Mouse (Mus musculus): ENCODE results near the gene Spz1. TPM values are rescaled to one million over a fixed set of nuclear protein-coding genes. Genes with fewer than 3 reads are reported as not detected.
A peak's percentile ranks its signal among the peaks of the same experiment; 100 is the strongest.
"Not testable (repeated sequence)": the region's sequence is repeated elsewhere in the genome, so short reads cannot be mapped to it uniquely, and the experiment has no call there.

The Spz1 gene
- polyA plus RNA-seq, 1 experiment from 2014 or later: not detected

DNA sequence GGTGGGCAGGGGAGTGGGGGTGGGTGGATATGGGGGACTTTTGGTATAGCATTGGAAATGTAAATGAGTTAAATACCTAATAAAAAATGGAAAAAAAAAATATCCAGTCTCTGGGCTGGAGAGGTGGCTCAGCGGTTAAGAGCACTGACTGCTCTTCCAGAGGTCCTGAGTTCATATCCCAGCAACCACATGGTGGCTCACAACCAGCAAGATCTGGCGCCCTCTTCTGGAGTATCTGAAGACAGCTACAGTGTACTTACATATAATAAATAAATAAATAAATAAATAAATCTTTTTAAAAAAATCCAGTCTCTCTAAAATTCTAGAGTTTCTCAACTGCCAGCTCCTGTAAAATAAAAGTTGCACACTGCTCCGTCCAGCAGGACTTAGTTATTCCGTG is 29.3 kb upstream of the Spz1 start:
- H3K36me3 ChIP-seq (ENCODE audit: control insufficient read depth, insufficient read depth, low read length); ATAC-seq (ENCODE audit: low FRiP score); H3K4me2 ChIP-seq; H3K4me3 ChIP-seq (ENCODE audit: low read depth, low read length); H3K9me3 ChIP-seq (ENCODE audit: control insufficient read depth, low read length); H3K27me3 ChIP-seq (ENCODE audit: control insufficient read depth, insufficient read depth, low read length); H3K4me1 ChIP-seq (ENCODE audit: control insufficient read depth, insufficient read depth, low read length); H3K9ac ChIP-seq (ENCODE audit: low read length); H3K27ac ChIP-seq (ENCODE audit: low read depth, low read length): not testable (repeated sequence)
- peak; percentile 8 for DNase-seq (ENCODE audit: low spot score, missing footprints)
- WGBS: 73% methylated on average over 4 of the region's 4 CpGs

DNA sequence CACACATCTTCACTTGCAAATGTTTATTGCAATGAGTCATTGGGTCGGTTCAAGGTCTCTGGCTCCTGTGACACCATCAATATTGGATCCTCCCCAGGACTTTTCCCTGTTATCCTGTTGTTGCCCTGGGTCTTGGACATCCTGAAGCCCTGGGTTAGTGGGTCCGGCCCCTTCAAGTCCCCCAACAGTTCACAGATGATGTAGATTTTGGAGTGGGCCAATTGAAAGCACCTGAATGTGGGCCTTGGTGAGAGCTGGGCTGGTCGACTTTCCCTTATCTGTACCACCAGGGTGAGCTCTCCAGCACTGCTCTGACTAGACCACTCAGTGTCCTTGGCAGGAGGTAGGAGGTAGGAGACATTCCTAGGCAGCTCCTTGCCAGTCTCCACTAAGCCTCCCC is 19.5 kb upstream of the Spz1 start:
- H3K27me3 ChIP-seq (ENCODE audit: control insufficient read depth, insufficient read depth, low read length): no peaks in the 10 kb centered on the region
- no peak overlapping the region for H3K4me2 ChIP-seq
- no peaks in the 10 kb centered on the region for H3K36me3 ChIP-seq (ENCODE audit: control insufficient read depth, insufficient read depth, low read length)
- 77% methylated on average over 3 of the region's 3 CpGs for WGBS
- H3K9ac ChIP-seq (ENCODE audit: low read length): no peak overlapping the region
- H3K4me1 ChIP-seq (ENCODE audit: control insufficient read depth, insufficient read depth, low read length): peaks cover 25% of the 10 kb centered on the region
- H3K4me3 ChIP-seq (ENCODE audit: low read depth, low read length): no peak overlapping the region
- H3K27ac ChIP-seq (ENCODE audit: low read depth, low read length): no peak overlapping the region
- ATAC-seq (ENCODE audit: low FRiP score) (0 out of 2 replicates have a peak, but pooled peaks have one; percentile 14), DNase-seq (ENCODE audit: low spot score, missing footprints) (peak; percentile 82)
- H3K9me3 ChIP-seq (ENCODE audit: control insufficient read depth, low read length): no peaks in the 10 kb centered on the region

DNA sequence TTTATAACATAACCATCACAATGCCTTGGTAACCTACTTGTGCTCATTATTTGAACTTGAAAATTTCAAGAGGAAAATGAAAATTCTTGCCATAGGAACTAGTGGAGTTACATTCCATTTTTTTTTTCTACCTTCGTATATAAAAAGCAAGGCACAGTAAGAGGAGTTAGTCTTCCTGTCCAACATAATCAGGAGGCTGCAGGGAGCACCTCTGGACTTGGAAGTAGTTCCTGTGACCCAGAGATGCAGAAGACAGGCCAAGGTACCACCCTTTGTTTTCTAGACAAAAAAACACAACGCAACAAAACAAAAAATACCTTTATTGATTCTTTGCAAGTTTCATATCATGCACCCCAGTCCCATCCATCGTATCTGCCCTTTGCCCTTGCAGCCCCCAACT is 18.9 kb upstream of the Spz1 start:
- Histone ChIP-seq H3K9me3 (ENCODE audit: control insufficient read depth, low read length) (no peaks in the 10 kb centered on the region), H3K4me3 (ENCODE audit: low read depth, low read length) (no peak overlapping the region), H3K9ac (ENCODE audit: low read length) (no peak overlapping the region), H3K36me3 (ENCODE audit: control insufficient read depth, insufficient read depth, low read length) (no peaks in the 10 kb centered on the region), H3K4me1 (ENCODE audit: control insufficient read depth, insufficient read depth, low read length) (peaks cover 25% of the 10 kb centered on the region), H3K4me2 (no peak overlapping the region), H3K27ac (ENCODE audit: low read depth, low read length) (no peak overlapping the region), H3K27me3 (ENCODE audit: control insufficient read depth, insufficient read depth, low read length) (no peaks in the 10 kb centered on the region)
- 78% methylated on average over 3 of the region's 3 CpGs for WGBS
- ATAC-seq (ENCODE audit: low FRiP score) (no peak), DNase-seq (ENCODE audit: low spot score, missing footprints) (peak; percentile 61)

DNA sequence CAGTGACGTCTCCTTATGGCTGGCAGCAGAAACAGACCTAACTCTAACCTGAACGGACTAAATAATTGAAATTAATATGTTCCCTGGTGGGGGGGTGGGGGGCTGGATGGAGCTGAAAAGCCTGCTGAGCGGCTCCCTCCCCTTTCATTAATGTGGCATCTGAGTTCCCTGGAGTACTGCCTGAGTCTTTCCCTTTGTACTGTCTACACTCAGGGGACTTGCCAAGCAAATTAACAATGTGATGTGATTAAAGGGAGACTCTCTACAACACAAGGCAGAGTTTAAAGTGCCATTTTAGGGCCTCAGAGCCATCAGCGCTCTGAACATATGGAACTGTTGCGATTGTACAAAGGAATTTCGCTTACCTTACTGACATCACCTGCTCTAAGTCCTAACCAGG is 18.5 kb upstream of the Spz1 start:
- peak; percentile 47 for ATAC-seq (ENCODE audit: low FRiP score)
- no peaks in the 10 kb centered on the region for H3K36me3 ChIP-seq (ENCODE audit: control insufficient read depth, insufficient read depth, low read length)
- H3K4me1 ChIP-seq (ENCODE audit: control insufficient read depth, insufficient read depth, low read length): peaks cover 25% of the 10 kb centered on the region
- H3K9me3 ChIP-seq (ENCODE audit: control insufficient read depth, low read length): no peaks in the 10 kb centered on the region
- H3K4me3 ChIP-seq (ENCODE audit: low read depth, low read length): no peak overlapping the region
- peak; percentile 86 for DNase-seq (ENCODE audit: low spot score, missing footprints)
- H3K27ac ChIP-seq (ENCODE audit: low read depth, low read length): peak overlapping the region; percentile 25; the same call in 1 of the 2 replicates
- peak overlapping the region; percentile 12; the same call in 1 of the 2 replicates for H3K9ac ChIP-seq (ENCODE audit: low read length)
- no peak overlapping the region for H3K4me2 ChIP-seq
- H3K27me3 ChIP-seq (ENCODE audit: control insufficient read depth, insufficient read depth, low read length): no peaks in the 10 kb centered on the region
- 31% methylated on average over 6 of the region's 6 CpGs for WGBS

DNA sequence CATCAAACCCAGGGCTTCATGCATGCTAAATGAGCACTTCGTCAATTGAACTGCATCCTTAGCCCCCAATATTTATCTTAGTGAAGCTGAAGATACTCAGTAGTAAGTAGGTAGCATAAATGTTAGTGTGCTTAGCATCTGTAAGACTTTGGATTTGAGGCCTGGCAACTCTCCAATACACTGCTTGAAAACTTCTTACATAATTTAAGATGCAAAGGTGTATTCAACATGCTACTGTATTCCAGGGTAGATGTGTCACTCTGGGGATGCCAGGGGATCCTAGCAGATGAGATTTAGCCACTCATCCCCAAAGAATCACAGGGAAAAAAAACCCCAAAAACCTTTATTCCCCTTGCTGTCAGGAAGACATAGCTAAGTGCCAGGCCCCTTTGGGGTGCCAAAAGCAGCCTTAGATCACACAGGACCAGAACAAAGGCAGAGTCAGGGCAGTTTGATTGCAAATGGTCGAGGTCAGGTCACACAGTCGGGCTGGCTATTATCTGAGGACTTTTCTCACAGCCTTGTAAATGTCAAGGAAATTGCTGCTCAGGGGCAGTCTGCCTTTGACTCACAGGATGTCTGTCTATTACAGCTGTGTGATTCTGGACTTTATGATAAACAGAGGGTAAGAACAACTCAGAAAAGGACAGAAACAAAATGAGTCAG is 17.9 kb upstream of the Spz1 start:
- no peaks in the 10 kb centered on the region for H3K36me3 ChIP-seq (ENCODE audit: control insufficient read depth, insufficient read depth, low read length)
- no peak overlapping the region for H3K4me3 ChIP-seq (ENCODE audit: low read depth, low read length)
- H3K4me1 ChIP-seq (ENCODE audit: control insufficient read depth, insufficient read depth, low read length): peaks cover 25% of the 10 kb centered on the region
- DNase-seq (ENCODE audit: low spot score, missing footprints) (peak; percentile 89), ATAC-seq (ENCODE audit: low FRiP score) (peak; percentile 36)
- 15% methylated on average over 3 of the region's 3 CpGs for WGBS
- no peaks in the 10 kb centered on the region for H3K27me3 ChIP-seq (ENCODE audit: control insufficient read depth, insufficient read depth, low read length)
- no peak overlapping the region for H3K4me2 ChIP-seq
- peak overlapping the region; percentile 12; the same call in 1 of the 2 replicates for H3K9ac ChIP-seq (ENCODE audit: low read length)
- peak overlapping the region; percentile 44; the same call in 1 of the 2 replicates for H3K27ac ChIP-seq (ENCODE audit: low read depth, low read length)
- no peaks in the 10 kb centered on the region for H3K9me3 ChIP-seq (ENCODE audit: control insufficient read depth, low read length)

DNA sequence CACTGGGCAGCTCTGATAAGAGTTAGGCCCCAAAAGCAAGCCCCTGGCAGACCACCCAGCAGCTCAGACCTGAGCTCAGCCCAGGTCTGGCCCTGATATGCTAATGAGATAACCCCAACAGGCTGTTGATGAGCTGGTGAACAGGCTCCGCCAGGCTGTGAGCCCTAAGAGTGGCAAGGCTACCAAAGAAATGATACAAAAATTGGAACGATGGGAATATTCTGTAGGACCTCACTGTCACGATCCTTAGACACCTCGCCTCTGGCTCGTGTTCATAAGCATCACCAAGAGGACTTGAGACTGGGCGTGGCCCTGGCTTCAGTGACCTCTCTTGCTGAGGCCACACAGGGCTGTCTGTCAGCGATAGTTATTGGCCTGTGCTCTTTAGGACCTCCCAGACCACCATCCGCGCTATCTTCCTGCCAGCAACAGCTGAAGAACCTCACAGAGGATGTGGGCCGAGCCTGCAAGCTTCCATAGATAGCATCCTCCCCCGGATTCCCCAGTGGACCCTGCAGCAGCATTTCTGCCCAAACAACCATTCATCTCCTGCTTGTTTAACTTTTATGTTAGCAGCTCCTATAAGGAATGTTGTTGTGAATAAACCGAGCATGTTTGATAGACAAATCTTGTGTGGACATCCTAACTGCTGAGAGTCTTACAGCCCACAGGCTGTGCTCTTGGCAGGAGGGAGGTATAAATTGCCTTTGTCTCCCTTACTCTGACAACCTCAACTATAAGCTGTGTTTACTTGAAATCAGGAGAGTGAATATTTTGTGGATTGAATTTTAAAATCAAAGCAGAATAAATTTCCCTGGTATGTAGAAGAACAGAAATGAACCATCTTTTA is 17.0 kb upstream of the Spz1 start:
- DNase-seq (ENCODE audit: low spot score, missing footprints) (peak; percentile 89), ATAC-seq (ENCODE audit: low FRiP score) (peak; percentile 75)
- H3K4me1 ChIP-seq (ENCODE audit: control insufficient read depth, insufficient read depth, low read length): peaks cover 25% of the 10 kb centered on the region
- H3K27me3 ChIP-seq (ENCODE audit: control insufficient read depth, insufficient read depth, low read length): no peaks in the 10 kb centered on the region
- no peak overlapping the region for H3K4me3 ChIP-seq (ENCODE audit: low read depth, low read length)
- WGBS: 20% methylated on average over 12 of the region's 12 CpGs
- H3K9ac ChIP-seq (ENCODE audit: low read length): 0 out of 2 replicates have a peak overlapping the region, but pooled peaks have one; percentile 33
- H3K4me2 ChIP-seq: no peak overlapping the region
- H3K27ac ChIP-seq (ENCODE audit: low read depth, low read length): peak overlapping the region; percentile 54
- no peaks in the 10 kb centered on the region for H3K36me3 ChIP-seq (ENCODE audit: control insufficient read depth, insufficient read depth, low read length)
- no peaks in the 10 kb centered on the region for H3K9me3 ChIP-seq (ENCODE audit: control insufficient read depth, low read length)

DNA sequence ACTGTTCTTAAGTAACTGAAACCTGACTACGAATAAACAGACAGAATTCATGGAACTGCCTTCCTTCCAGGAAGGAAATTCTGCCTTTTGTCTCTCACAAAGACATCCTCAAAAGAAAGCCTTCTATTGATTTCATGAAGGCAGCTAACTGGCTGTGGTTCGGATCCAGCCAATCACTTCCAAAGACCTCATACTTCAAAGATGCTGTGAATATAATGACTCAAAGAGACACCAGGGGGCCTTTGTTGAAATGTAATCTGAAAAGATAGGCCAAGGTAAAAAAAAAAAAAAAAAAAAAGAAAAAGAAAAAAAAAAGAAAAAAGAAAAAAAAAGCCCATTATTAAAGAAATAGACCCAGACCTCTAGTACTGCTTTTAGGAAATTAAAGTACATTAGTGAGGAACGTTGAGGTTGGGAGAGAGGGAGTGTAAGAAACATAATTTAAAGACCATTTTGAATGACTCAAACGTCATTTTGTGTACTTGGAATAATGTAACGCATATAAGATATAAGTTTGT is 16.4 kb upstream of the Spz1 start:
- Histone ChIP-seq H3K4me3 (ENCODE audit: low read depth, low read length) (no peak overlapping the region), H3K4me1 (ENCODE audit: control insufficient read depth, insufficient read depth, low read length) (peaks cover 25% of the 10 kb centered on the region), H3K27me3 (ENCODE audit: control insufficient read depth, insufficient read depth, low read length) (no peaks in the 10 kb centered on the region), H3K9me3 (ENCODE audit: control insufficient read depth, low read length) (no peaks in the 10 kb centered on the region), H3K27ac (ENCODE audit: low read depth, low read length) (no peak overlapping the region), H3K4me2 (no peak overlapping the region), H3K9ac (ENCODE audit: low read length) (no peak overlapping the region), H3K36me3 (ENCODE audit: control insufficient read depth, insufficient read depth, low read length) (no peaks in the 10 kb centered on the region)
- 30% methylated on average over 5 of the region's 5 CpGs for WGBS
- DNase-seq (ENCODE audit: low spot score, missing footprints) (peak; percentile 81), ATAC-seq (ENCODE audit: low FRiP score) (no peak)

DNA sequence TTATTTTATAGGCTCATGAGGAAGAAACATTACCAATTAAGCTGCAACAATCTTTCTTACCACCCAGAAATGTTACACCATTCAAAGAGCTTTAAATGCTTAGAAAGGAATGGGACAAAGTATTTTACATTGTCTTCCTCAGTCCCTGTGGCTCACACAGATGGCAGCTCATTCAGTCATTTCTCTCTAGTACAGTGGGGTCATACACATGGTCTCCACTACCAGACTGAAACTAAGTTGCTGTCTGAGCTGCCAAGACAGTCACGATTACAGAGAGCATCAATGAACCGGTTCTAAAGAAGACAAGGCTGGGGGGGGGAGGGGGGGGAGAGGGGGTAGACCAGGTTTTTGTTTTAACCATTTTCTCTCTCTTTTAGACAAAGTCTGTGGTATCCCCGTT is 15.3 kb upstream of the Spz1 start:
- no peaks in the 10 kb centered on the region for H3K9me3 ChIP-seq (ENCODE audit: control insufficient read depth, low read length)
- 65% methylated on average over 3 of the region's 3 CpGs for WGBS
- H3K27me3 ChIP-seq (ENCODE audit: control insufficient read depth, insufficient read depth, low read length): no peaks in the 10 kb centered on the region
- H3K9ac ChIP-seq (ENCODE audit: low read length): no peak overlapping the region
- H3K4me2 ChIP-seq: no peak overlapping the region
- no peak overlapping the region for H3K4me3 ChIP-seq (ENCODE audit: low read depth, low read length)
- DNase-seq (ENCODE audit: low spot score, missing footprints) (peak; percentile 39), ATAC-seq (ENCODE audit: low FRiP score) (no peak)
- peaks cover 25% of the 10 kb centered on the region for H3K4me1 ChIP-seq (ENCODE audit: control insufficient read depth, insufficient read depth, low read length)
- H3K36me3 ChIP-seq (ENCODE audit: control insufficient read depth, insufficient read depth, low read length): no peaks in the 10 kb centered on the region
- no peak overlapping the region for H3K27ac ChIP-seq (ENCODE audit: low read depth, low read length)

DNA sequence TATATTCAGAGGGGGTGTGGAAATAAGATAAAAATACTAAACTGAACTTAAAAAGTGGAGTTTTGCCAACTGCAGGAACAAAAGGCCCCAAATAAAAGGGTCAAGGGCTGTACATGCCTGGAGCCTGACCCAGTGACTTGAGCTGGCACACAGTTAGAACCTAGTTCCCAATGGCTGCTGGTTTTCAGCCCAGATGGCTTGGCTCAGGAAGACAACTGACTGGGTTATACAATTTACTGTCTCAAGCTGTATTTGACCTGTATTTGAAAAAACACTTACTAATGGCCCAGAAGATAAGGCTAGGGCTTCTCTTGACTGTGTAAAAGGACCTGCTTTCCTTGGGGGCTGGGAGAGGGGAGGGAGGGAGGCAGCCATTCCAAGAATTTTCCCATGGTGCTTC is 13.3 kb upstream of the Spz1 start:
- Histone ChIP-seq H3K9ac (ENCODE audit: low read length) (no peak overlapping the region), H3K9me3 (ENCODE audit: control insufficient read depth, low read length) (no peaks in the 10 kb centered on the region)
- DNase-seq (ENCODE audit: low spot score, missing footprints): peak; percentile 62

More for the DNA sequence above, 13.3 kb upstream of the Spz1 start:
- Histone ChIP-seq H3K4me1 (ENCODE audit: control insufficient read depth, insufficient read depth, low read length) (peaks cover 15% of the 10 kb centered on the region), H3K27me3 (ENCODE audit: control insufficient read depth, insufficient read depth, low read length) (no peaks in the 10 kb centered on the region), H3K36me3 (ENCODE audit: control insufficient read depth, insufficient read depth, low read length) (no peaks in the 10 kb centered on the region), H3K27ac (ENCODE audit: low read depth, low read length) (no peak overlapping the region), H3K4me2 (no peak overlapping the region), H3K4me3 (ENCODE audit: low read depth, low read length) (no peak overlapping the region)
- no peak for ATAC-seq (ENCODE audit: low FRiP score)
